Mouse (Mus musculus): ENCODE measurements around the gene Gm20532. TPM values are rescaled to one million over a fixed set of nuclear protein-coding genes. Genes with fewer than 3 reads are reported as not detected.

The Gm20532 gene
- polyA plus RNA-seq, 1 experiment from 2014 or later: not detected

- 87% methylated on average over 3 of the region's 3 CpGs for WGBS
Observed at GRCm38 (mm10) chr2:26625419-26625818, 39.0 kb downstream of the Gm20532 start.

DNA sequence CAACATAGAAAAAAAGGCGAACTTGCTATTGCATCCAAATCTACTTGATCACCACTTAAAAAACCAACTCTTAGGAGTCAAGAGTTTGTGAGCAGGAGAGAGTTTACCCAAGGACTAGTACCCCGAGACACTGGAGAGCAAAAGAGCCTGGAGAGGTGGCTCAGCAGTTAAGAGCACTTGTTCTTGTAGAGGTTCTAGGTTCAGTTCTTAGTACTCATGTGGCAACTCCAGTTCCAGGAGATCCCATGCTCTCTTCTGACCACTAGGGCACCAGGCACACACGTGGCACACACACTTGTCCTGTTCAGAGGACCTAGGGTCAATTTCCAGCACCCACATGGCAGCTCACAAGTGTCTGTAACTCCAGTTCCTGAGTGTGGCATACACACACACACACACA is 39.6 kb downstream of the Gm20532 start:
- Histone ChIP-seq H3K9me3 (ENCODE audit: control insufficient read depth, low read length) (no peaks in the 10 kb centered on the region), H3K4me1 (replicated peaks; ENCODE audit: control insufficient read depth, insufficient read depth, low read length) (peaks cover 8% of the 10 kb centered on the region), H3K4me3 (ENCODE audit: low read depth, low read length) (no peak overlapping the region), H3K27ac (ENCODE audit: low read depth, low read length) (no peak overlapping the region), H3K27me3 (ENCODE audit: control insufficient read depth, insufficient read depth, low read length) (no peaks in the 10 kb centered on the region), H3K4me2 (replicated peaks; ENCODE audit: low read depth, low read length) (no peak overlapping the region), H3K9ac (ENCODE audit: low read depth, low read length) (no peak overlapping the region), H3K36me3 (ENCODE audit: control insufficient read depth, insufficient read depth, low read length) (no peaks in the 10 kb centered on the region)
- WGBS: 65% methylated on average over 3 of the region's 3 CpGs
- no peak for DNase-seq (ENCODE audit: low spot score)
- no peak for ATAC-seq (ENCODE audit: low FRiP score)

More at GRCm38 (mm10) chr2:26625419-26625818, 39.0 kb downstream of the Gm20532 start:
- DNase-seq (ENCODE audit: low spot score) (no peak), ATAC-seq (ENCODE audit: low FRiP score) (no peak)
- H3K9ac ChIP-seq (ENCODE audit: low read depth, low read length): no peak overlapping the region
- H3K36me3 ChIP-seq (ENCODE audit: control insufficient read depth, insufficient read depth, low read length): no peaks in the 10 kb centered on the region
- H3K4me3 ChIP-seq (ENCODE audit: low read depth, low read length): no peak overlapping the region
- H3K4me1 ChIP-seq (replicated peaks; ENCODE audit: control insufficient read depth, insufficient read depth, low read length): peaks cover 8% of the 10 kb centered on the region
- H3K4me2 ChIP-seq (replicated peaks; ENCODE audit: low read depth, low read length): no peak overlapping the region
- H3K27ac ChIP-seq (ENCODE audit: low read depth, low read length): no peak overlapping the region
- H3K27me3 ChIP-seq (ENCODE audit: control insufficient read depth, insufficient read depth, low read length): no peaks in the 10 kb centered on the region
- no peaks in the 10 kb centered on the region for H3K9me3 ChIP-seq (ENCODE audit: control insufficient read depth, low read length)

DNA sequence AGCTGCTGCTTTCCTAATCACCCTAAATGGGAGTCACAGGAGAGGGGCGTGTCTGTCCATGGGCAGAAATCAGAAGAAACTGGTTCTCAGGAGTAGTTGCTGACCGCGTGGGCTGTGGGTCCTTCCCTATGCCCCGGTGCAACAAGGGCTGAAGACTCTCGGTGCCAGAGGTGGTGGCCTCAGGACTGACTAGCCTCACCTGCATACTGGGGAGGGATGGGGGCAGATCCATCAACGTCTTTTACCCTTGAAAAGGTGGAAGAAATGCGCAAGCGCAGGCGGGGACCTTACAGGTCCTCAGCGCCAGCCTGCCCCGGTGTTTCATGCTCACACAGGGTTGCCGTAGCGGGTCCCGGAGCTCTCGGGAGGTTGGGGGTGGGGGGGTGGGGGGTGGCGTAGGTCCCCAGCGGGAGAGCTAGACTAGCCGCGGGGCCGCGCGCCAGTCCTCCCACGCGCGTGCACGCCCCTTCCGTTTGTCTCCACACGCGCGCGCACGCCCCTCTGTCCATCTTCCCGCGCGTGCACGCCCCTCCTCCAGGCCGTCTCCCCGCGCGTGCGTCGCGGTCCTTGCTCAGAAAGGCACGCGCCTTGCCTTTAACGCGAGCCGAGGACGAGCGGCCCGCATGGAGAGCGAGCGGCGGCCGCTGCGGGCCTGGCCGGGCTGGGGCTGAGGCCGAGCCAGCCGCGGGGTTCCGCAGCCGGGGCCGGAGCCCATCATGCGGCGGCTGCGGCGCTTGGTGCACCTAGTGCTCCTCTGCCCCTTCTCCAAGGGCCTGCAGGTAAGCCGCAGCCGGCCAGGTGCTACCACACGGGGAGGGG is 41.7 kb downstream of the Gm20532 start, which contains the start of gene Fam69b:
Fam69b (plus strand) TSS at position 537 of the 819 bp plus-strand sequence.
- WGBS: 1% methylated on average over 63 of the region's 70 CpGs
- ATAC-seq (ENCODE audit: low FRiP score): peak; percentile 84
- peak within 1 kb of the TSS; percentile 70 for H3K27ac ChIP-seq (ENCODE audit: low read depth, low read length)

DNA sequence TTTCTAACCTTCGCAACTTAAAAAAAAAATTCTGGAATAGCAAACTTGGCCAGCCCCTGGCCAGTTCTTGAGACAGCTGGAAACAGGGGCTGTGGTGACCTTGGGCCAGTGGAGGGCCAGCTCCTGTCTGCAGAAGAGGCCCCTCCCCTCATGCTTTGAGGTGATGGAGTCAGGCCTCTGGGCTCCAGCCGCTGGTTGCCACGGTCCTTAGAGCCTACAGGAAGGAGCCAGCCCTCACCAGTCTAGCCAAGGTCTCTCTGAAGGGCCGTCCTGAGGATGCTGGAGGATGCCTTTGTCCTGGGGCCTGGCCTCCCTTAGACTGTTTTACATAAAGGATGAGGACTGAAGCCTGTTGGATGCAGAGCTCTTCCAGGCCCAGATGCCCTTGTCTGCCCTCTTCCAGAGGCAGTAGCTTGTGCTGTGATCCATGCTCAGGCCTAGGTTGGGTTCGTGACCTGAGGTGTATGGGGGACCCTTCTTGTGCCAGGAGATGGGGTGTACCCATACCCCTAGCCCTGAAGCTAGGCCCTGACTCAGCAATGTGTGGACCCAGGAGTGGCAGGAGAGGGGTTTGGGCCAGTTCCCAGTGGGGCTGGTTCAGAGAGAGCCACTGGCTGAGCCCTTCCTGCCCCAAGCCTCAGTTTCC is 42.5 kb downstream of the Gm20532 start:
- no peaks in the 10 kb centered on the region for H3K36me3 ChIP-seq (ENCODE audit: control insufficient read depth, insufficient read depth, low read length)
- peak overlapping the region; percentile 96 for H3K4me2 ChIP-seq (replicated peaks; ENCODE audit: low read depth, low read length)
- H3K4me1 ChIP-seq (replicated peaks; ENCODE audit: control insufficient read depth, insufficient read depth, low read length): peaks cover 10% of the 10 kb centered on the region
- H3K27me3 ChIP-seq (ENCODE audit: control insufficient read depth, insufficient read depth, low read length): no peaks in the 10 kb centered on the region
- peak; percentile 59 for DNase-seq (ENCODE audit: low spot score)
- H3K9me3 ChIP-seq (ENCODE audit: control insufficient read depth, low read length): no peaks in the 10 kb centered on the region
- peak overlapping the region; percentile 98 for H3K9ac ChIP-seq (ENCODE audit: low read depth, low read length)
- H3K4me3 ChIP-seq (ENCODE audit: low read depth, low read length): peak overlapping the region; percentile 74
- 20% methylated on average over 5 of the region's 5 CpGs for WGBS
- peak; percentile 60 for ATAC-seq (ENCODE audit: low FRiP score)
- H3K27ac ChIP-seq (ENCODE audit: low read depth, low read length): peak overlapping the region; percentile 70

More for the DNA sequence above, 41.7 kb downstream of the Gm20532 start, which contains the start of gene Fam69b:
- Histone ChIP-seq H3K4me2 (replicated peaks; ENCODE audit: low read depth, low read length) (peak within 1 kb of the TSS; percentile 96), H3K4me1 (replicated peaks; ENCODE audit: control insufficient read depth, insufficient read depth, low read length) (peaks cover 10% of the 10 kb centered on the region), H3K27me3 (ENCODE audit: control insufficient read depth, insufficient read depth, low read length) (no peaks in the 10 kb centered on the region), H3K4me3 (ENCODE audit: low read depth, low read length) (peak within 1 kb of the TSS; percentile 74), H3K9me3 (ENCODE audit: control insufficient read depth, low read length) (no peaks in the 10 kb centered on the region), H3K36me3 (ENCODE audit: control insufficient read depth, insufficient read depth, low read length) (no peaks in the 10 kb centered on the region), H3K9ac (ENCODE audit: low read depth, low read length) (peak within 1 kb of the TSS; percentile 98)
- DNase-seq (ENCODE audit: low spot score): peak; percentile 93

- Histone ChIP-seq H3K4me3 (ENCODE audit: low read depth, low read length) (no peak overlapping the region), H3K27ac (ENCODE audit: low read depth, low read length) (no peak overlapping the region), H3K9me3 (ENCODE audit: control insufficient read depth, low read length) (no peaks in the 10 kb centered on the region), H3K36me3 (ENCODE audit: control insufficient read depth, insufficient read depth, low read length) (peaks cover 4% of the 10 kb centered on the region; the same call in 1 of the 2 replicates), H3K9ac (ENCODE audit: low read depth, low read length) (peak overlapping the region; percentile 27; the same call in 1 of the 2 replicates), H3K4me1 (replicated peaks; ENCODE audit: control insufficient read depth, insufficient read depth, low read length) (peaks cover 10% of the 10 kb centered on the region), H3K27me3 (ENCODE audit: control insufficient read depth, insufficient read depth, low read length) (no peaks in the 10 kb centered on the region), H3K4me2 (replicated peaks; ENCODE audit: low read depth, low read length) (no peak overlapping the region)
- no peak for DNase-seq (ENCODE audit: low spot score)
- 85% methylated on average over 16 of the region's 16 CpGs for WGBS
- no peak for ATAC-seq (ENCODE audit: low FRiP score)
Observed at GRCm38 (mm10) chr2:26632541-26633395, 46.3 kb downstream of the Gm20532 start.

DNA sequence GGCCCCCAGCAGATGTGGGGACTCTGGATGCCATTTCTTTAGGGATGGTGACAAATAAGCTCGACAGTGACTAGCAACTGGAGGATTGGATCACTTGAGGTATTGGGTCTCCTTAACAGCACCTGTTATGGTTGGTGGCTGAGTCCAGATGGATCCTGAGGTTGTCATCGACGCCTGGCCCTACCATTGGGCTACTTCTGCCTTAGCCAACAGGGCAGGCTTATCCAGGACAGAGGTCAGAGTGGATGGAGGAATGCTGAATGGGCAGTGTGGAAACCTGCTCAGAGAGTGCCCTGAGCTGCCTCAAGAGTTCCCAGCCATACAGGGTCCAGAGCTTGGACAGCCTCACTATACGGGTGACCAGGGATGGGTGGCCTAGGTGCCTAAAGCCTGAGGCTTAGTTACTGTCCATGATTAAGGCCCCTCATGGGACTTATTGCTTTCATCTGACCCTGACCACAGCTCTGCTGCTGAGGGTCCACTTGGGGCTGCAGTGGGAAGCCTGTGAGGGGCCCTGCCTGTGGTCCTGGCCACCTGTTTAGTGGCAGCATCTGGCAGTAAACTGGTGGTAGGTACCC is 47.6 kb downstream of the Gm20532 start:
- Histone ChIP-seq H3K9ac (ENCODE audit: low read depth, low read length) (no peak overlapping the region), H3K4me2 (replicated peaks; ENCODE audit: low read depth, low read length) (no peak overlapping the region), H3K36me3 (ENCODE audit: control insufficient read depth, insufficient read depth, low read length) (peaks cover 4% of the 10 kb centered on the region; the same call in 1 of the 2 replicates), H3K27ac (ENCODE audit: low read depth, low read length) (no peak overlapping the region), H3K4me3 (ENCODE audit: low read depth, low read length) (no peak overlapping the region), H3K27me3 (ENCODE audit: control insufficient read depth, insufficient read depth, low read length) (no peaks in the 10 kb centered on the region), H3K9me3 (ENCODE audit: control insufficient read depth, low read length) (no peaks in the 10 kb centered on the region), H3K4me1 (replicated peaks; ENCODE audit: control insufficient read depth, insufficient read depth, low read length) (peaks cover 19% of the 10 kb centered on the region)
- 67% methylated on average over 4 of the region's 4 CpGs for WGBS
- DNase-seq (ENCODE audit: low spot score) (no peak), ATAC-seq (ENCODE audit: low FRiP score) (no peak)

DNA sequence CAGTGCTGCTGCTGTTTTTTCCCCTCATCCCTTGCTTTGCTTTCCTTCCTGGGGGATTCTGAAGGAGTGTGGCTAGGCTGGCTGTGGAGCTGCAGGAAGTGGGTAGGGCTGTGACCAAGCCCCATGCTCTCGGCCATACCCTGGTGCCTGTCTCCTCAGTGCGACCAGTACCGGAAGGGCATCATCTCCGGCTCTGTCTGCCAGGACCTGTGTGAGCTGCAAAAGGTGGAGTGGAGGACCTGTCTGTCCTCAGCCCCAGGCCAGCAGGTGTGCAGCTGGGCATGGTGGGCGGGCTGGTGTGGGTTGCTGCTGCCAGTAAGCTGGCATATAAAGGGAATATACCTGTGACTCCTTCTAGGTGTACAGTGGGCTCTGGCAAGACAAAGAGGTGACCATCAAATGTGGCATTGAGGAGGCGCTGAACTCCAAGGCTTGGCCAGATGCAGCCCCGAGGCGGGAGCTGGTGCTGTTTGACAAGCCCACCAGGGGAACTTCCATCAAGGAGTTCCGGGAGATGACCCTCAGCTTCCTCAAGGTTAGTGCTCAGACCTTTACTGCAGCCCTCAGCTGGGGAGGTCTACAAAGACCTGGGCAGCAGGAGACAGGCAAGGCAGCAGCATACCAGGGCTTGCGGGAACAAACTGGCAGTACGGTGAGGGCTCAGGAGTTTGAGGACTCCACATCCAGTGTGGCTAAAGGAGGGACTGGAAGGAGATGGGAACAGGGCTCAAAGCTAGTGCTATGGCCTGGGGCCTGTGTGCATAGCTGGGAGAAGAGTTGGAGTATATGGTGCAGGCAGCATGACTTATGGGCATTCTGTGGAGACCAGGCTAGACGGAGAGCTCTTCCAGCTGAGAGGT is 48.4 kb downstream of the Gm20532 start:
- no peaks in the 10 kb centered on the region for H3K9me3 ChIP-seq (ENCODE audit: control insufficient read depth, low read length)
- no peak for ATAC-seq (ENCODE audit: low FRiP score)
- H3K36me3 ChIP-seq (ENCODE audit: control insufficient read depth, insufficient read depth, low read length): peaks cover 4% of the 10 kb centered on the region; the same call in 1 of the 2 replicates
- no peak overlapping the region for H3K27ac ChIP-seq (ENCODE audit: low read depth, low read length)
- H3K9ac ChIP-seq (ENCODE audit: low read depth, low read length): no peak overlapping the region
- no peak overlapping the region for H3K4me3 ChIP-seq (ENCODE audit: low read depth, low read length)
- H3K4me1 ChIP-seq (replicated peaks; ENCODE audit: control insufficient read depth, insufficient read depth, low read length): peaks cover 16% of the 10 kb centered on the region
- H3K27me3 ChIP-seq (ENCODE audit: control insufficient read depth, insufficient read depth, low read length): no peaks in the 10 kb centered on the region
- no peak overlapping the region for H3K4me2 ChIP-seq (replicated peaks; ENCODE audit: low read depth, low read length)
- WGBS: 70% methylated on average over 12 of the region's 12 CpGs
- no peak for DNase-seq (ENCODE audit: low spot score)

Data from hindbrain, embryonic 11.5 days (tissue).